Mouse (Mus musculus): ENCODE results near the gene Znrd1.
A peak's percentile ranks its signal among the peaks of the same experiment; 100 is the strongest.

Gene Znrd1

DNA sequence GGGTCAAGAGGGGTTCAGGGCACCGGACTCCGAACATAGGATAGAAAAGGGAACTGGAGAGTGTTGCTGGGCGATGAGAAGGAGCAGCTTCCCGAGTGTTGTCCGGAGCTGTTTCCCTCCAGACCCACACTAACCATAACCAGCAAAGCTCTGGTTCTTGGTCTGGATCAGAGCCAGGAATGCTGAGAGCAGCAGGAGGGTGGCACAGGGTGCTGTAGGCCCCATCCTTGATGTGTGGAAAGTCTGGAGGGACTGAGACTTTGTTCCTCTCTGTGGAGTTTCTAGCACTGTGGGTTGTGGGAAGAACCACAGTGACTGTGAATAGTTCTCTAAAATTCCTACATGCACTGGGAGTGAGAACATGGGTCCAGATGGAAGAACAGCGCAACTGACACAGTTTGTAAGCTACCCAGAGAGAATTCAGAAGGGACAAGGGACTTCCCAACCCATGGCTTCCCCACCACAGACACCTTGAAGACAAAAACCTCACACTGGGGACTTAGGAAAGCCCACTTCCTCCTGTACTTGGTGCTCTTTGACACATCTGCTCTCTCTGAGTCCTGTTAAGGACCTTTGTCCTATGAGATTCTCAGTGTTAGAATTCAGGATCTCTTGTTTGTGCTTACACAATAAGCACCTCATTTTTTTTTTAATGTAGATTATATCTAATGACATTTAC lies 13.0 kb upstream of the Znrd1 start:
- no peak for DNase-seq (ENCODE audit: low read depth, low spot score)

DNA sequence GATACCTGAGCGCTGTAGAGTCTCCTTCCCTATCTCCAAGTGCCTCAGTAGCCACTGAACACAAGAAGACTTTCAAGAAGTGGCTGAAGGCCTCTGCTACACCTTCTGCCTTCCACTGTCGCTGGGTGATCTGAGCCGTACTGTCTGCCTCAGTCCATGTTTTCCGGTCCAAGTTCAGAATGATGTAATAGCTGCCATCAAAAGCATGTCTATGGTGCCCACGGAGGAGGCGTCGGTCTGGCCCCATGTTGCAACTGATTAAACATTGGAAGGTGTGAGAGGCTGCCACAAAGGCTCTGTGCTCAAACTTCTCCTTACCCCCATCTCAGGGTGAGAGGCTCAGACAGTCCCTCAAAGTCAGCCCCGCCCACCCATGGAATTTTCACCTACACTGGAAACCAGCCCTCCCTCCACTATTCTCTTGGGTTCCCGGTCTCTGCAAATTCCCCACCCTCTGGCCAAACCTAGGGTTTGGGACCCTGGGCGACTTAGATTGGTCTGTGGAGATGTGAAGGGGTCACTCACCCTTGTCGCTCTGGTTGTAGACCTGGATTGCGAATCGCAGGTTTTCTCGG lies 12.0 kb upstream of the Znrd1 start:
- no peak for DNase-seq (ENCODE audit: low read depth, low spot score)

DNA sequence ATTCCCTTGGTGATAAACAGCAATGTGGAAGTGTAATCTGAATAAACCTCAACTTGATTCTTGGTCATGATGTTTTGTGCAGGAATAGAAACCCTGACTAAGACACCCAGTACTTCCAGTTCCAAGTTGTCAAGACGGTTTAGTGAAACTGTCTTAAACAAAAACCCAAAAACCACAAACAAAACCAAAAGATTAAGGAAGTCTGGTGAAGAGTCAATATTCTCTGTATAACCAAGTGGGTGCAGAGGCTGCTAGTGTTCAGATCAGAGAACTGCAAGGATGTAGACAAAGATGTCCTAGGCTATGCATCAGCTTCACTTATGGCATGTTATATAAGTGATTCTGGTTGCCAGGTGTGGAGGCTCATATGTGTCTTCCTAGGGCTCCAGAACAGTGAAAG lies 8.5 kb upstream of the Znrd1 start:
- DNase-seq (ENCODE audit: low read depth, low spot score): no peak

DNA sequence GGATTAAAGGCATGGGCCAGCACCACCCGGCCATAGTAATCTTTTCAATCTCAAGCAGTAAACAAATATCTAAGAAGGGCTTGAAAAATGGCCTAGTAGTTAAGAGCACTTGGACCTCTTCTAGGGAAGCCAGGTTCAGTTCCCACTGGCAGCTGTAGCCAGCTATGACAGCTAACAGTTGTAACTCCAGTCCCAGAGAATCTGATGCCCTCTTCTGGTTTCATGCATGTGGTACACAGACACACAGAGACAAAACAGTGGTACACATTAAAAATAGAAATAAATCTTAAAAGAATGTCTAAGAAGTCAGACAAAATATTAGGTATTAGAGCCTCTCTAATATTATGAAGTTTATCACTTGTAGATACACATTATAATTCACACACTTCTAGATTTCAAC lies 2.8 kb upstream of the Znrd1 start:
- no peak for DNase-seq (ENCODE audit: low read depth, low spot score)

DNA sequence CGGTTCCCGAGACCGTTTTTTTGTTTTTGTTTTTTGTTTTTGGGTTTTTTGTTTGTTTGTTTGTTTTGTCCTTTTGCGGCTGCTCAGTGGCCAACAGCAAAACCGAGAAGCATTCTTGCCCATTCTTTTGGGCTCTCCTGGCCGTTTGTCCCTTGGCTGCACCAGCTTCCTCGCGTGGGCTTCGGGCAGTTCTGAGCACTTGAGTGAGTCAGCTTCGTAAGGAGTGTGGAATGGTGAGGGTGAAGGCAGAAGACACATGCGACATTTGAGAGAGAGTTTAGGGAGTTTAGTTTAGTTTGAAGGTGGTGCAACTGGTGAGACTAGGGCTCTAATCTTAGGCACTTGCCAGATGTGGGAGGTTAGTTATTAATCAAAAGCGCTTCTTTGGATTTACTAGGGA lies 525 bp upstream of the Znrd1 start:
- no peak for DNase-seq (ENCODE audit: low read depth, low spot score)

DNA sequence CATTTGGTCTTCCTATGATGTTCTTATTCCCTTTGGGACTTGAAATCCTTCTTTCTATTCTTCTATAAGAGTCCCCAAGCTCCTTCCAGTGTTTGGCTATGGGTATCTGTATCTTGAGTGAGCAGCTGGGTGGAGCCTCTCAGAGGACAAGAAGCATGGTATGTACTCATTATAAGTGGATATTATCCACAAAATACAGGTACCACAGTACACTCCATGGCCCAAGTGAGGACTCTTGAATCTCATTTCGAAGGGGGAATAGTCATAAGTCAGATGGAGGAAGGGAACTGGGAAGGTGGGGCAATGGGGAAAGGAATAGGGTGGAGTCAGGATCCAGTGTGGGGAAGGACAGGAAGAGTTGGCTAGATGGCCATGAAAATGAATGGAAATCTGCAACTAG lies 5.3 kb downstream of the Znrd1 start:
- no peak for DNase-seq (ENCODE audit: low read depth, low spot score)

DNA sequence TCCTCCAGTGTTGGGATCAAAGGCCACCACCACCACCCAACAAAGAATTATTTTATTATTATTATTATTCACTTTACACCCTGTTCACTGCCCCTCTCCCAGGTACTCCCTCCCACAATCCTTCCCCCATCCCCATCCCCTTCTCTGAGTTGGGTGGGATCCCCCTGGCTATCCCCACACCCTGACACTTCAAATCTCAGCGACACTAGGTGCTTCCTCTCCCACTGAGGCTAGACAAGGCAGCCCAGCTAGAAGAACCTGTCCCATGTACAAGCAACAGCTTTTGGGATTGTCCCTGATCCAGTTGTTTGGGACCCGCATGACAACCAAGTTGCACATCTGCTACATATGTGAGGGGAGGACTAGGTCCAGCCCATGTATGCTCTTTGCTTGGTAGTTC lies 5.7 kb downstream of the Znrd1 start:
- no peak for DNase-seq (ENCODE audit: low read depth, low spot score)

DNA sequence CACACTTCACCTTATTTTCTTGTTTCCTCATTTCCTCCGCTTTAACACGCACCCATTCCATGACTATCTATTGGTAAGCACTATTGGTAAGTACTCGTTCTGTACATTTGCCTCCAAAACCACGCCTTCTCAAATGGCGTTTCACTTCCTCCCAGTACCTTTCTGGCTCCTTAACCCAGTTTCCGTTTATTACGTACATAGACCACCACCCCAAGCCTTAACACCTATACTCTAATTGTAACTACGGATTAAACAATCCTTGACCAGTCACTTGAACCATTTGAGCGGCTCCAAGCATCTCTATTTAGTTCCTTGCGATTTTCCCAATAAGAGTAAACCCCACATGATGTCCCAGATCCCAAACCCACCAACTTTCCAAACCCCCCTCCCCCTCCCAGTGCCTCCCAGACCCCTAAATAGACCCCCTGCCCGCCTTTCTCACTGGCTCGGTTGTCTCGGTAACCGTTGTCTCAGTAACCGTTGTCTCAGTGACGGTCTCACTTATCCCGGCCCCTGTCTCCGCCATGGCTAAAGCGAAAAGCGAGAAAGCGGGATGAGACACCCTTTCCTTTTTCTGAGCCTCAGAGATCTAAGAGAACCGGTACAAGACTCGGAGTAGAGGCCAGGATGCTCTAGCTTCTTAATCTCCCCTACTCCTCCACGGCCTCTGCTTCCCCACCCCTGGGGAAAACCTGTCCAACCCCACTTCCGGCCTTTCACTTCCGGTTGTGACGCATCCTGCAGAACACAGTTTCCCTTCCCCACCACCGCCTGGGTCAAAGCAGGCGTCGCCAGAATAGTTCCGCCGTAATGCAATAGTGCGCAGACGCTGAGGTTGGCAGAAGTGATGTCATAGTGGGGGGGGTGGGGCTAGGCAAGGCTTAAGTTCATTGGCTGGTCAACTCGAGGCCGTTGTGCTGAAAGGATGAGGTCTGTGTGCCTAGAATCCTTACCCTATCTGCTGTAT lies 7.1 kb downstream of the Znrd1 start, which contains the start of gene Ppp1r11:
Ppp1r11 (minus strand) TSS at position 761 of the 967 bp plus-strand sequence.
- peak; percentile 97 for DNase-seq (ENCODE audit: low read depth, low spot score)

DNA sequence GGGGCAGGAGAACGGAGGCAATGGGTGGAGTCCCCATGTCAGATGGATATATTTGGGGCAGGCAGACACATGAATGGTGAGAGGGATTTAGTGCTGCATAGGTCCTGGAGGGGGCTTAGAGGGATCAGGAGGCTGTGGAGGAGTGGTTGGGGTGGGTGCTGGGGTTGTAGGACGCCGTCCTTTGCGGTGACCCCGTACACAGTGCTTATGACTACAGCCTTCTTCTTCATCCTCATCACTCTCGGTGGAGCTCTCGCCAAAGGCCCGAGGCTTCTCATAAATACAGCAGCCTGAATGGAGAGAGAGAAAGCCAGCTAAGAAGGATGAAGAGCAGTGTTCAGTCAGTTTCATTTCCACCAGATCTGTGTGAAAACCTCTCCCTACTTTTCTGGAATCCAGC lies 9.1 kb downstream of the Znrd1 start:
- no peak for DNase-seq (ENCODE audit: low read depth, low spot score)

DNA sequence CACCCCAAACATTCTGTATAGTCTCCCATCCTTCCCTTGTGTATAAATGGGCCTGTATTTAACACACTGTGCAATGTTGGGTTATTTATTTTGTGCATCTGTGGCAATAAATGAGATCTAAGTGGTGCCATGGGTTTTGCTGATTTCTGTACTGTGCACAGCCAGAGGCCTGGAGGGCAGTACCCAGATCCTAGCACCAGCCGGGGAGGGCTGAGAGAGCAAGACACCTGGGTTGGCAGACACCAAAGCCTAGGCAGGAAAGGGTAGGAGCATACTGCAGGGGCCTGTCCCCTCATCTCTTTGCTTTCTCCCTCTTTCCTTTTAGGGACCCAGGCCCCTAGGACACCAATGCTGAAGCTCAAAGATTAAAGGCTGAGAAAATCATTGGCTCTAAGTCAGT lies 10.1 kb downstream of the Znrd1 start:
- DNase-seq (ENCODE audit: low read depth, low spot score): no peak

DNA sequence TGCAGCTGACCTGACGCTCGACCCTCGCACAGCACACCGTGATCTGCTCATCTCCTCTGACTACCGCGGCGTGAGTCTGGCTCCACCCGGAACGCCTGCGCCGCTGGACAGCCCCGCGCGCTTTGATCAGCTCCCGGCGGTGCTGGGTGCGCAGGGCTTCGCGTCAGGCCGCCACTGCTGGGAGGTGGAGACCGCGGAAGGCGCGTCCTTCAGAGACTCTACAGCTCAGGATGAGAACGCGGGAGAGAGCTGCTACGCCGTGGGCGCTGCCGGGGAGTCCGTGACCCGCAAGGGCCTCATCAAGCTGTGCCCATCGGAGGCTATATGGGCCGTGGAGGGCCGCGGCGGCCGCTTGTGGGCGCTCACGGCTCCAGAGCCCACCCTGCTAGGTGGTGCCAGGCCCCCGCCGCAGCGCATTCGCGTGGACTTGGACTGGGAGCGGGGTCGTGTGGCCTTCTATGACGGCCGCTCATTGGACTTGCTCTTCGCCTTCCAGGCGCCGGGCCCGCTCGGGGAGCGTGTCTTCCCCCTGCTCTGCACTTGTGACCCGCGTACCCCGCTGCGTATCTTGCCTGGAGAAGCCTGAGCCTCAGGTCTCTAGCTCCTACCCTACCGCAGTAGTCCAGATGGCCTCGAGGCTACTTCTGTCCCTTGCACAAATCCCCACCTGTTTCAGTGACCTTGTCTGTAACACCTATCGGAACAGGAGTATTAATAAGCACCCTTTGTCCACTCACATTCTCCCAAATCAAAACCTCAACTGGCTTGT lies 11.1 kb downstream of the Znrd1 start:
- DNase-seq (ENCODE audit: low read depth, low spot score): no peak

DNA sequence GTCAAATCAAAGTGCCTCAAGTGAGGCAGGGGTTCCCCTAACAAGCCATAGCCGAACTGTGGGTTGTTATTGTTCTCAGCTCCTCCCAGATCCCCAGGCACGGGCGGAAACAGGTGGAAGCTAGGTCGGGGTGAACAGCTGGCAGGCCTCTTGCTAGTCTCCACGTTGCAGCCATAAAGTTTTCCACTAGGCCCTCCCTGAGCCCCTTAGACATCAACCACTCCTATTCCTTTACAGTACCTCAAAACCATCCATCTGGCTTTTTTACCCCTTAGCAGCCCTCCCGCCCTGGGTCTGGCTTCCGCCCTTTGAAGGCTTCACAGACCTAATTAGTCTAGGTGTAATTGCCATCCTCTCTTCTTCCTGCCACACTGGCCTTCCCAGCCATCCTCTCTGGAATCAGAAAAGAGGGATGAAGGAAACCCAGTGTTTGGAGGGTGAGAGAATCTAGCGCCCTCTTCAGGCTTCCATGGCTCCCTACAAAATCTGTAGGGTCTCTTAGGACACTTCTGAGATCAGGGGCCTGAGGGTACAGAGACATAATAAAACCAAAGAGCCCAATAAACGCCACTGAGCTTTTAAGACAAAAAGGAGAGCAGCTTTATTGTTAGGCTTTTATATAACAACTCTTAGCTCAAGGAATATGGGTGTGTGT lies 14.1 kb downstream of the Znrd1 start:
- DNase-seq (ENCODE audit: low read depth, low spot score): no peak

DNA sequence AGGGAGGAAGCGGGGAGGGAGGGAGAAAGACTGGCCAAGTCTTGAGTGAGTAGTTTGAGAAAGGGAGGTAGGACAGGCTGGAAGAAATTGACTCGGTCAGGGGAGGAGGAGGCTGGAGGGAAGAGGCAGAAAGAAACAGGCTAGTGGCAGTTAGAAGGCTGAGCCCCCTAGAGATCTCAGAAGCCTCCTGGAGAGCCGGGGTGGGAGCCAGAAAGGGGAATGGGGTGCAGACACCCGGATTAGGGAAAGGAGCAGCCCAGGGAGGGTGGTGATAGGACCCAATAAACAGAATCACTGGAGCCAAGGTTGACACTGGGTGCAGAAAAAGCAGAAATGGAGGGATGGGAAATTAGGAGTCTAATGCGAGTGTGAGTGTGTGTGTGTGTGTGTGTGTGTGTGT lies 14.7 kb downstream of the Znrd1 start:
- DNase-seq (ENCODE audit: low read depth, low spot score): no peak

DNA sequence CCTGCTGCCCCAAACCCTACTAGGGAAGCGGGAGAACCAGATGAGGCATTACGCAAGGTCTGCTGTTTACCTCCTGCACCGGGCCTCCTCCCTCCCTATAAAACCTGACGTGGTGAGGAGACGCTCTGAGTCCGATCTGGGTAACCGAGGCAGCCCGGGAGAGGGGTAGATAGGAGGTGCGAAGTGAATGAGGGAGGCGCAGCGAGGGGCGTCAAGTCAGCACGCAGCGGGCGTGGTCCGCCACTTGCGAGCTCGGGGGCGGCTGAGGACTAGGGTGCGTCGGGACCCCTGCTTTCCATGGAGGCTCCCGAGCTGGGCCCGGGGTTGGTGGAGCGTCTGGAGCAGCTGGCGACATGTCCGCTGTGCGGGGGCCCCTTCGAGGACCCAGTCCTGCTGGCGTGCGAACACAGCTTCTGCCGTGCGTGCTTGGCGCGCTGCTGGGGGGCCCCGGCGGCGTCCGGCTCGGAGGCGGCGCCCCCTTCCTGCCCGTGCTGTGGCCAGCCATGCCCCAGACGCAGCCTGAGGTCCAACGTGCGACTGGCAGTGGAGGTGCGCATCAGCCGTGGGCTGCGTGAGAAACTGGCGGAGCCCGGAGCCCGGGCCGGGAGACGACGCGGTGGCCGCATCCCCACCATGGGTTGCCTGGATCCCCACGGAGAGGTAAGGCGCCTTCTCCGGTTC lies 15.4 kb downstream of the Znrd1 start, which contains the start of gene Rnf39:
Rnf39 (plus strand) TSS at position 128 of the 681 bp plus-strand sequence.
- no peak for DNase-seq (ENCODE audit: low read depth, low spot score)

DNA sequence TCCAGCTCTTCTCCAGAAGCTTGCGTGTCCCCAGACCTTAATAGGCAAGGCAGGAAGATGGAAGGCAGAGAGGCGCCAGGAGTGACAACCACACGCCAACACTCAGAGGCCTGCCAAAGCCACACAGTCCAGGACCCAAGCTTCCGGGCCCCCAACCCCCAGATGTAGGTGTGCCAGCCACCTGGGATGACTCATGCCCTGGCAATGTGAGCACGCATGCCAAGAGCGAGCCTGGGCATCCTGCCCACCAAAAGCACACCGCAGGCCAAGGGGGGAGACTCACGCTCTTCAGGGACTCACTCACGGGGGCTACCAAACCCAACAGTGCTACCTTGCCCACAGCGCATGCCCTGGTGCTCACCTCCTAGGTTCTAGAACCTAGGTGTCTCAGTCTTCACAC lies 16.0 kb downstream of the Znrd1 start:
- no peak for DNase-seq (ENCODE audit: low read depth, low spot score)

DNA sequence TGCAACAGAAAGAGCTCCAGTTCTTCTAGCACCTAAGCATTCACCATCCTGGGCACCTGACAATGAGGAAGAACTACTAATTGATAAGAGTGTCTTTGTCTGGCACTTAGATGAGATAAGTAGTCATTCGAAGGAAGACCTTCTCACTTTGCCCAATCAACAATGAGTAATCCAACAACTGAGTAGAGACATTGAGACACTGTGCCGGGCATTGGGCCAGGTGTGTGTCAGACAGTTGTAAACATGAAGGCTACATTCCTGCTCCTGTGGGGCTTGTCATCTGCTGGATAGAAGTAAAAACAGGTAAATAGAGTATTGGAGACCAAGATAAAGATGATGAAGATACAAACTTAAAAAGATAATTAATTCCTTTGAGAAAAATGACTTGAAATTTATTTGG lies 20.3 kb downstream of the Znrd1 start:
- DNase-seq (ENCODE audit: low read depth, low spot score): no peak

DNA sequence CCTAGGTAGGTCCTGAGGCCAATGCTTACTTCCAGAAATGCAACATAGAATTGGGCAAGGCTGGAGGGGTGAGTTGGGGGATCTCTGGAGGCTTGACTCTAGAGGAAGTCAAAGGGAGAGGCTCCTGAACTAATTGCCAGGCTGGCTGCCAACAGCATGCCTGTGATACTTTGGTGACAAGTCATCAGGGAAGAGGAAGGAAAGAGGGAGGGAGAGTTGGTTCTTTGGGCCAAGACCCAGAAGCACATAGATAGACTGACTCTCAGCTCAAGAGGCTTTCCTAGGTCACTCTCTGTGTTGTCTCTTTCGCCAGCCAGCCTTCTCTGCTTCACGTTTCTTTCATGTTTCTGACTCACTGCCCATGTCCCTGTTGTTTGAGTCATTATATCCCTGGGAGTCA lies 26.6 kb downstream of the Znrd1 start:
- no peak for DNase-seq (ENCODE audit: low read depth, low spot score)

DNA sequence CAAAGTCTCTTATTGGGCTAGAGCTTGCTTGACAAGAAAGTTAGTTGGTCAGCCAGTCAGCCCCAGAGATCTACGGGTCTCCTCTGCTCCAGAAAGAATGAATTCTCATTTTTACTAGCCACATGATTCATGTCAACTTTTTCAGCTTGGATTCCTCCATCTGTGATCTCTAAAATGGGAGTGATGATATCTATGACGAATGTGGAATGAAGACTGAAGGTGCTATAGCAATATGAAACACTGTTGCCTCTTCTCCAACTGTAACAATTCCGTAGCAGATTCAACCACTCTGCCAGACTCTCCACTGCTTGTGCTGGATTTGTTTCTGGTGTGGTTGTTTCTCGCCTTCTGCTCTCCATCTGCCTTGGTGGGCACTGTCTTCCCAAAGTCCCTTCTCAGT lies 27.2 kb downstream of the Znrd1 start:
- no peak for DNase-seq (ENCODE audit: low read depth, low spot score)

DNA sequence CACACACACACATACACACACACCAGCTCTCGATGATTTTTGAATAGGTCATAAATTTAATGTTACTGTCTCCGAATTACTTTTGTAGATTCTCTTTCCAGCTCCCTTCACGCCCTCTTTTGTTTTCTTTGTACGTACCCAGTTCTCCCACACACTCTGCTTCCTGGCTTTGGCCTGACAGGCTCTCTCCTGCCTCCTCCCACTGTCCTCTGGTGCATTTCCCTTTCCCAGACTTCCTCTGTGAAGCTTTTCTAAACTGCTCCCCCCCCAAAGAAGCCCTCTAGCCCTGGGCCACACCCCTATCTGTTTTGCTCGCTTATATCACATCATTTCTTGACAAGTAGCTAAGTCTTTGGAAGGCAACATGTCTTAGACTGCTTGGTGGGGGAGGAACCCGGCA lies 28.1 kb downstream of the Znrd1 start:
- DNase-seq (ENCODE audit: low read depth, low spot score): no peak

DNA sequence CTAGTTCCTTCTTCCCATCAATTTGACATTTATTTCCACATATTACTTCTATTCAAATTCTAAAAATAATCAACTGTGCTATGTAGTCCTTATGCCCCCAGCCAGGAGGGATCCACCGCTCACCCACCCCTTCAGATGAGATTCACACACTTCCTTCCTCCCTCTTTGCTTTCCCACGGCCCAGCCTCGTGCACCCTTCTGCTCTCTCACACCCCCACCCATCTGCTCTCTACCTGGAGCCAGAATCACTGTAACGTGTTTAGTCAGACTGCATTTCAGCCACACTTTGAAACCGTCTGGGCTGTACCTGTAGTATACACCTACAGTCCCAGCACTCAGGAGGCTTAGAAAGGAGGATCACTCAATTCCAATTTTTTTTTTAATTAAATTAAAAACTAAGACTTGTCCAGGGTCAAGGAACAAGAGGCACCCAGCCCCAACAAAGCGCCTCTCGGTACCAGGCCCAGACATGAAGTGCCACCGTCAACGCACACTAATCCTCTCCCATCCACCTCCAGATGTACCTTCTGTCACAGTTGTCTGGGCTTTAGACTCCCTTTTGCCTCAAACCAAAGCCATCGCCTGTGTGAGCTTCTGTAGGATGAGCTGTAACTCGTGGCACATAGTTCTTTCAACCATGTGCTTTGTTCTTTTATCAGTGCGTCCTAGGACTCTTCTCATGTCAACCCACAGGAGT lies 29.0 kb downstream of the Znrd1 start:
- DNase-seq (ENCODE audit: low read depth, low spot score): no peak

Data from skeletal muscle tissue, adult 2 months (tissue).